Mouse (Mus musculus) bone marrow, adult 2 months (tissue): ENCODE data around the gene Prr7.

ENCODE experiments used
- CTCF ChIP-seq: fragments of 200-500 bp; IDR thresholded peaks from 2 replicates; pipeline ENCODE4 v1.5.1; 2011; ENCODE audit warnings: low read length, control low read depth; ENCODE audit not compliant: control insufficient read depth, insufficient read depth
- POLR2A ChIP-seq: fragments of 200-500 bp; IDR thresholded peaks from 2 replicates; pipeline ENCODE4 v1.6.1; 2011; ENCODE audit warnings: low read depth, mild to moderate bottlenecking, control low read depth, low read length, borderline replicate concordance; ENCODE audit not compliant: control insufficient read depth

- TF ChIP-seq POLR2A (no peak), CTCF (no peak)
Measured at GRCm38 (mm10) chr13:55502405-55502804, 38.3 kb downstream of the Prr7 start.
